Mouse (Mus musculus): ENCODE data around the gene Palm2.

- no peak for TF ChIP-seq CTCF (IDR thresholded peaks at IDR 0.05 in 2 of 3, conservative IDR thresholded peaks at IDR 0.05 in 1 of 3; ENCODE audit: control insufficient read depth in 1 of 3, insufficient read depth in 1 of 3, low read depth in 2 of 3, low read length in 3 of 3, poor library complexity in 1 of 3, severe bottlenecking in 1 of 3)
- no peak for TF ChIP-seq POLR2A (IDR thresholded peaks at IDR 0.05; ENCODE audit: control insufficient read depth in 1 of 2, insufficient read depth in 1 of 2, low read depth in 1 of 2, low read length in 2 of 2, poor library complexity in 1 of 2)
Observed at GRCm38 (mm10) chr4:57612716-57613115, 178.7 kb downstream of the Palm2 start.

All from MEL (cell line).